Mouse (Mus musculus) heart, embryonic 14.5 days (tissue): ENCODE measurements around the gene Ltbp3. TPM values are rescaled to one million over a fixed set of nuclear protein-coding genes. Genes with fewer than 3 reads are reported as not detected.

ENCODE experiments used
- ATAC-seq: fragments of 200-750 bp; cut with Nextera tagmentation; 2 replicates; pipeline ENCODE4 v1.8.0; 2017; ENCODE audit warnings: low read depth, moderate TSS enrichment; ENCODE audit not compliant: insufficient number of reproducible peaks, insufficient read depth, low FRiP score
- H3K27ac ChIP-seq, 2 experiments: fragments of 200-500 bp in 1 of 2; fragments of 300-500 bp in 1 of 2; sonication (generic) in 1 of 2; replicated peaks in 1 of 2; 2 replicates each; pipeline ENCODE4 v1.5.1; 2012 to 2014; ENCODE audit warnings: low read depth in 2 of 2, low read length in 2 of 2, control low read depth in 1 of 2, mild to moderate bottlenecking in 1 of 2, mixed read lengths in 1 of 2; ENCODE audit not compliant: control insufficient read depth in 1 of 2, insufficient read depth in 1 of 2
- H3K27me3 ChIP-seq: fragments of 300-500 bp; sonication (generic); 2 replicates; pipeline ENCODE4 v1.6.1; 2014; ENCODE audit warnings: mild to moderate bottlenecking, low read length, control low read depth; ENCODE audit not compliant: control insufficient read depth, insufficient read depth
- H3K36me3 ChIP-seq: fragments of 300-500 bp; sonication (generic); 2 replicates; pipeline ENCODE4 v1.6.1; 2014; ENCODE audit warnings: mild to moderate bottlenecking, control low read depth, low read length, mixed read lengths; ENCODE audit not compliant: control insufficient read depth, insufficient read depth
- H3K4me1 ChIP-seq, 2 experiments: fragments of 200-500 bp in 1 of 2; fragments of 300-500 bp in 1 of 2; sonication (generic) in 1 of 2; 2 replicates each; pipeline ENCODE4 v1.6.1; 2012 to 2014; ENCODE audit warnings: low read length in 2 of 2, control low read depth in 1 of 2, mixed read lengths in 1 of 2; ENCODE audit not compliant: control insufficient read depth in 2 of 2, insufficient read depth in 2 of 2
- H3K4me2 ChIP-seq: fragments of 300-500 bp; sonication (generic); 2 replicates; pipeline ENCODE4 v1.6.1; 2014; ENCODE audit warnings: mild to moderate bottlenecking, low read length
- H3K4me3 ChIP-seq, 2 experiments: fragments of 200-500 bp in 1 of 2; fragments of 300-500 bp in 1 of 2; sonication (generic) in 1 of 2; 2 replicates each; pipeline ENCODE4 v1.5.1; 2012 to 2014; ENCODE audit warnings: low read length in 2 of 2, mild to moderate bottlenecking in 2 of 2, control low read depth in 1 of 2, low read depth in 1 of 2, moderate library complexity in 1 of 2; ENCODE audit not compliant: control insufficient read depth in 1 of 2, insufficient read depth in 1 of 2
- H3K9ac ChIP-seq: fragments of 300-500 bp; sonication (generic); 2 replicates; pipeline ENCODE4 v1.6.1; 2014; ENCODE audit warnings: mild to moderate bottlenecking, low read length
- H3K9me3 ChIP-seq: fragments of 300-500 bp; sonication (generic); 2 replicates; pipeline ENCODE4 v1.6.1; 2016; ENCODE audit warnings: low read length, control low read depth; ENCODE audit not compliant: control insufficient read depth
- WGBS: fragments of 180-500 bp; shearing (Covaris S2); extraction: QIAGEN DNeasy Blood & Tissue Kit; methylation state at CpG from one replicate; pipeline ENCODE4 v1.1.7; 2014; 5-methylcytosine and 5-hydroxymethylcytosine counted together
- polyA plus RNA-seq: library from polyadenylated mRNA; unstranded; fragments of >200 nt; fragmentation: Nextera tagmentation; extraction: Ambion mirVana; gene quantifications from 2 replicates; pipeline ENCODE4 v1.2.1, GENCODE M21; 2014

Gene Ltbp3
- polyA plus RNA-seq, 1 experiment from 2014 or later: 35.7 TPM

- H3K9ac ChIP-seq: peak overlapping the region; percentile 10; the same call in 1 of the 2 replicates
- H3K36me3 ChIP-seq: no peaks in the 10 kb centered on the region
- H3K9me3 ChIP-seq: no peaks in the 10 kb centered on the region
- H3K4me2 ChIP-seq: peak overlapping the region; percentile 23; the same call in 1 of the 2 replicates
- no peaks in the 10 kb centered on the region for H3K27me3 ChIP-seq
- peaks cover 62 to 72% of the 10 kb centered on the region in 2 experiments for H3K4me1 ChIP-seq
- no peak for ATAC-seq
- H3K4me3 ChIP-seq: no peak overlapping the region
- 38% methylated on average over 6 of the region's 6 CpGs for WGBS
- peak overlapping the region; percentile 72 to 89 for H3K27ac ChIP-seq
Measured at GRCm38 (mm10) chr19:5806809-5807205, 66.1 kb downstream of the Ltbp3 start.

DNA sequence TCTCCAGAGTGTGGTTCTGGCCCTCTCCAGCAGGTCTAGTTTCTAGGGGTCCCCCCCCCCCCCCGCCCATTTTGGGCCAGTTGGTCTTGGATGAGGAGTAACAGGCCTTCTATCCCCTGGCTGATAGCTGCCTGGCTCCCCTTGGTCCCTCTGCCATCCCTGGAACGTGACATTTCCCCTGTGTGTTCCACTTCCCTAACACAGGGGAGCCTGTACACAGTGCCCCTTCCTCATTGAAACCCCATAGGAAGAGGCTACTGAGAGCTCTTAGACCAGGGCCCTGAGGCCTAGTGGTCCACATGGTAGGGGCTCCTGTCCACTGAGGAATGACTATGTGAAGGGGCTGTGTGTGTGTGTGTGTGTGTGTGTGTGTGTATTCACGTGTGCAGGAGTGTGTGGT, 67.0 kb downstream of the Ltbp3 start:
- Histone ChIP-seq H3K27me3 (no peaks in the 10 kb centered on the region), H3K27ac (peak overlapping the region in 1 of 2 experiments; percentile 89; a peak in 2 of 4 replicates), H3K4me1 (peaks cover 69 to 82% of the 10 kb centered on the region in 2 experiments), H3K4me2 (no peak overlapping the region), H3K9me3 (no peaks in the 10 kb centered on the region), H3K9ac (no peak overlapping the region; the same call in 1 of the 2 replicates), H3K36me3 (no peaks in the 10 kb centered on the region), H3K4me3 (no peak overlapping the region)
- WGBS: 73% methylated on average over 2 of the region's 3 CpGs
- ATAC-seq: no peak

Other genes starting within 250 kb of the Ltbp3 start
- 0.20 TPM in 2 replicates for gene 1700020D05Rik, start 237.1 kb upstream of the Ltbp3 start, polyA plus RNA-seq
- 16.5 and 17.9 TPM in 2 replicates for gene Snx32, start 230.4 kb upstream of the Ltbp3 start, polyA plus RNA-seq
- gene Ovol1, start 180.3 kb upstream of the Ltbp3 start, polyA plus RNA-seq: 0.09 TPM in 1 of 2 replicates, not detected in the other
- 2.5 and 3.0 TPM in 2 replicates for gene Ap5b1, start 172.9 kb upstream of the Ltbp3 start, polyA plus RNA-seq
- 68.8 and 78.5 TPM in 2 replicates for gene Rnaseh2c, start 139.0 kb upstream of the Ltbp3 start, polyA plus RNA-seq
- gene Kat5, start 130.7 kb upstream of the Ltbp3 start, polyA plus RNA-seq: 19.7 and 20.0 TPM in 2 replicates
- 35.1 and 36.9 TPM in 2 replicates for gene Rela, start 103.4 kb upstream of the Ltbp3 start, polyA plus RNA-seq
- gene Sipa1, start 77.2 kb upstream of the Ltbp3 start, polyA plus RNA-seq: 16.7 and 17.2 TPM in 2 replicates
- 16.7 and 22.4 TPM in 2 replicates for gene Map3k11, start 52.2 kb upstream of the Ltbp3 start, polyA plus RNA-seq
- gene Pcnx3, start 52.0 kb upstream of the Ltbp3 start, polyA plus RNA-seq: 15.3 and 17.3 TPM in 2 replicates
- 0.26 and 0.27 TPM in 2 replicates for gene Kcnk7, start 36.5 kb upstream of the Ltbp3 start, polyA plus RNA-seq
- 66.5 and 67.1 TPM in 2 replicates for gene Ehbp1l1, start 14.6 kb upstream of the Ltbp3 start, polyA plus RNA-seq
- gene Fam89b, start 11.3 kb upstream of the Ltbp3 start, polyA plus RNA-seq: 86.1 and 89.5 TPM in 2 replicates
- gene Scyl1, start 30.5 kb downstream of the Ltbp3 start, polyA plus RNA-seq: 56.9 and 62.3 TPM in 2 replicates
- 18.5 and 19.2 TPM in 2 replicates for gene Frmd8, start 134.4 kb downstream of the Ltbp3 start, polyA plus RNA-seq
- 1.7 and 2.8 TPM in 2 replicates for gene Slc25a45, start 136.9 kb downstream of the Ltbp3 start, polyA plus RNA-seq
- 1.1 and 1.8 TPM in 2 replicates for gene Tigd3, start 153.2 kb downstream of the Ltbp3 start, polyA plus RNA-seq
- 85.8 and 86.9 TPM in 2 replicates for gene Dpf2, start 172.1 kb downstream of the Ltbp3 start, polyA plus RNA-seq
- gene Cdc42ep2, start 183.9 kb downstream of the Ltbp3 start, polyA plus RNA-seq: 9.1 and 9.7 TPM in 2 replicates
- gene Pola2, start 223.3 kb downstream of the Ltbp3 start, polyA plus RNA-seq: 42.7 and 45.1 TPM in 2 replicates
- gene Slc22a20, start 245.2 kb downstream of the Ltbp3 start, polyA plus RNA-seq: not detected in 2 replicates